Mouse (Mus musculus) heart, adult 11 months (tissue): ENCODE data around the gene Nsdhl.

ENCODE experiments used
- DNase-seq: peaks from one replicate; pipeline ENCODE4 v3.0.0; 2022

The Nsdhl gene

GRCm38 (mm10) chrX:72917884-72918681, at the start of gene Nsdhl, which contains the start of gene Cetn2:
Gene Nsdhl, plus strand, starts transcription at chrX:72918557.
Gene Cetn2, minus strand, starts transcription at chrX:72918411.
- DNase-seq: peak; percentile 99

- DNase-seq: no peak
These were observed 22.8 kb upstream of the Nsdhl start for GRCm38 (mm10) chrX:72895388-72896054.

- DNase-seq: no peak
These were observed 22.3 kb upstream of the Nsdhl start for GRCm38 (mm10) chrX:72896055-72896437.

GRCm38 (mm10) chrX:72902530-72902929, 15.8 kb upstream of the Nsdhl start:
- no peak for DNase-seq

- DNase-seq: no peak
These were observed 10.5 kb upstream of the Nsdhl start for GRCm38 (mm10) chrX:72907619-72908403.

- no peak for DNase-seq
These were observed 10.0 kb upstream of the Nsdhl start for GRCm38 (mm10) chrX:72908404-72908741.

- DNase-seq: no peak
These were observed 6.7 kb upstream of the Nsdhl start for GRCm38 (mm10) chrX:72911611-72912010.

- DNase-seq: no peak
These were observed 314 bp downstream of the Nsdhl start for GRCm38 (mm10) chrX:72918682-72919059.

- DNase-seq: no peak
These were observed 3.0 kb downstream of the Nsdhl start for GRCm38 (mm10) chrX:72921391-72921790.

- no peak for DNase-seq
These were observed 35.1 kb downstream of the Nsdhl start for GRCm38 (mm10) chrX:72953464-72953863.

- DNase-seq: no peak
These were observed 38.1 kb downstream of the Nsdhl start for GRCm38 (mm10) chrX:72956486-72956885.

- peak; percentile 40 for DNase-seq
These were observed 42.1 kb downstream of the Nsdhl start for GRCm38 (mm10) chrX:72960431-72960830.

GRCm38 (mm10) chrX:72961511-72961910, 43.2 kb downstream of the Nsdhl start:
- DNase-seq: peak; percentile 71

- peak; percentile 56 for DNase-seq
These were observed 44.4 kb downstream of the Nsdhl start for GRCm38 (mm10) chrX:72962743-72963142.

GRCm38 (mm10) chrX:72982831-72983230, 64.5 kb downstream of the Nsdhl start:
- DNase-seq: peak; percentile 92

- peak; percentile 21 for DNase-seq
These were observed 67.2 kb downstream of the Nsdhl start for GRCm38 (mm10) chrX:72985607-72986006.

GRCm38 (mm10) chrX:72986841-72987519, 68.6 kb downstream of the Nsdhl start, which contains the start of gene Zfp185:
Gene Zfp185, plus strand, starts transcription at chrX:72987339.
- peak; percentile 96 for DNase-seq

GRCm38 (mm10) chrX:72987520-72987905, 69.2 kb downstream of the Nsdhl start:
- DNase-seq: no peak

GRCm38 (mm10) chrX:72988431-72988830, 70.1 kb downstream of the Nsdhl start:
- peak; percentile 75 for DNase-seq

- DNase-seq: peak; percentile 36
These were observed 72.2 kb downstream of the Nsdhl start for GRCm38 (mm10) chrX:72990581-72990980.

GRCm38 (mm10) chrX:72992291-72992919, 74.0 kb downstream of the Nsdhl start:
- DNase-seq: peak; percentile 70

- peak; percentile 42 for DNase-seq
These were observed 77.2 kb downstream of the Nsdhl start for GRCm38 (mm10) chrX:72995542-72995941.
